Mouse (Mus musculus) small intestine, adult 2 months (tissue): ENCODE data around the gene Jun.
A peak's percentile ranks its signal among the peaks of the same experiment; 100 is the strongest.

Experiments
- CTCF ChIP-seq: fragments of 200-500 bp; IDR thresholded peaks from 2 replicates; pipeline ENCODE4 v1.5.1; 2012; ENCODE audit warnings: low read depth, mild to moderate bottlenecking, control low read depth, inconsistent platforms, low read length, moderate library complexity, mixed read lengths; ENCODE audit not compliant: insufficient replicate concordance, insufficient read length; ENCODE audit errors: extremely low read depth
- POLR2A ChIP-seq: fragments of 200-500 bp; IDR thresholded peaks from 2 replicates; pipeline ENCODE4 v1.6.1; 2012; ENCODE audit warnings: low read depth, mild to moderate bottlenecking, control low read depth, inconsistent platforms, low read length, moderate library complexity

DNA sequence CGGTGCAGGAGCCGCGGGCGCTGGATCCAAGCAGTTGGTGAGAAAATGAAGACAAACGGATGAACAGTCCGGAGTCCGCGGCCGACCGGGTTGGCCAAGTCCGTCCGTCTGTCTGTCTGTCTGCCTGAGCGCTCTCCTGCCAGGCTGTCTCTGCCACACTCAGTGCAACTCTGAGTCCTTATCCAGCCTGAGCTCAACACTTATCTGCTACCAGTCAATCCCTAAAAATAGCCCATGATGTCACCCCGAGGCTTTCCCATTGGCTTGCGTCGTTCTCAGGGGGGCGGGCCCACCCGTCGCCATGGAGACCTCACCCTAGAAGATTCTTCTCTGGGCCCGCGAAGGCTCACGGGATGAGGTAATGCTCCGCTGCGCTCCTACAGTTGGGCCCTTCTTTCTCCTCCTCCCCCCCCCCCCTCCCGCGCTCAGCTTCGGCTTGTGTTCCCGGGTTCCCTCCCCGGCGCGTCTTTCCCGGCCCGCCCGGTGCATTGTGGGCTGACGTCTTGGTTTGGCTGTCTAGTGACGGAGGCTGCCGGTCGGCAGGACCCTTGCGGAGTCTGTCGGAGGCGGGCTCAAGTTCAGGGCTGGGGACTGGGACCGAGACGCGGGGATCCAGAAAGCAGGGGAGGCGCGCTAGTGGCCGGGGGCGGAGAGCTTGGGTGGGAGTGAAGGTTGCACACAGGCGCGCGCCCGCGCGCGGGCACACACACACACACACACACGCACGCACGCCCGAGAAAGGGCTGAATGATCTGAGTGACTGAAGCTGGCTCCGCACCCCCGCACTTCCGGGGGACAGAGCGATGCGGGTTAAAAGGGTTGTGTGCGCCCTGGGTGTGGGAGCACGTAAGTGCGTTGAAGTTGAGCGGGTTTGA lies at the start of gene Jun:
- TF ChIP-seq CTCF: no peak
- TF ChIP-seq POLR2A: peak; percentile 100
